Mouse (Mus musculus): Measurements from ENCODE around the gene Gm10912.

GRCm38 (mm10) chr2:104029074-104029473 lies 36.6 kb upstream of the Gm10912 start:
- no peak for TF ChIP-seq GATA1 (IDR thresholded peaks at IDR 0.05; ENCODE audit: borderline replicate concordance, low read length)
- TF ChIP-seq FLI1 (IDR thresholded peaks at IDR 0.05; ENCODE audit: low read length) = no peak
